Mouse (Mus musculus) heart, adult 2 months (tissue): ENCODE data around the gene Slc25a28. TPM values are rescaled to one million over a fixed set of nuclear protein-coding genes. Genes with fewer than 3 reads are reported as not detected.

Experiments used
- DNase-seq, 2 experiments: peaks; one replicate each; pipeline ENCODE4 v3.0.0; 2021
- H3K27ac ChIP-seq: fragments of 200-600 bp; 2 replicates; pipeline ENCODE4 v1.8.1; 2022
- H3K27me3 ChIP-seq: fragments of 200-500 bp; 2 replicates; pipeline ENCODE4 v1.6.1; 2012; ENCODE audit warnings: mild to moderate bottlenecking, low read length, inconsistent platforms, mixed read lengths; ENCODE audit not compliant: control insufficient read depth, insufficient read depth
- H3K36me3 ChIP-seq: fragments of 200-500 bp; 2 replicates; pipeline ENCODE4 v1.6.1; 2012; ENCODE audit warnings: low read length, inconsistent platforms; ENCODE audit not compliant: control insufficient read depth, insufficient read depth
- H3K4me1 ChIP-seq: fragments of 200-500 bp; 2 replicates; pipeline ENCODE4 v1.6.1; 2011; ENCODE audit warnings: low read length; ENCODE audit not compliant: control insufficient read depth, insufficient read depth
- H3K4me3 ChIP-seq: fragments of 200-600 bp; 2 replicates; pipeline ENCODE4 v1.8.1; 2022
- H3K79me2 ChIP-seq: fragments of 200-500 bp; replicated peaks from 2 replicates; pipeline ENCODE4 v1.6.1; 2012; ENCODE audit warnings: mild to moderate bottlenecking, inconsistent platforms, low read length, moderate library complexity, mixed read lengths; ENCODE audit not compliant: control insufficient read depth, insufficient read depth
- H3K9ac ChIP-seq: fragments of 200-500 bp; 2 replicates; pipeline ENCODE4 v1.6.1; 2012; ENCODE audit warnings: low read depth, mild to moderate bottlenecking, control low read depth, inconsistent platforms, low read length, mixed read lengths
- CTCF ChIP-seq: fragments of 200-600 bp; IDR thresholded peaks from 2 replicates; pipeline ENCODE4 v1.8.1; 2022; ENCODE audit warnings: antibody characterized with exemption, mild to moderate bottlenecking, moderate library complexity
- EP300 ChIP-seq: fragments of 200-500 bp; IDR thresholded peaks from 2 replicates; pipeline ENCODE4 v1.6.1; 2011; ENCODE audit warnings: low read depth, low read length, control low read depth; ENCODE audit not compliant: insufficient read depth
- POLR2A ChIP-seq: fragments of 200-500 bp; IDR thresholded peaks from 2 replicates; pipeline ENCODE4 v1.6.1; 2011; ENCODE audit warnings: mild to moderate bottlenecking, low read depth, low read length, control low read depth; ENCODE audit not compliant: insufficient read depth
- WGBS: fragments of 180-500 bp; shearing (Covaris S2); methylation state at CpG from one replicate; pipeline ENCODE4 v1.1.7; 2018; 5-methylcytosine and 5-hydroxymethylcytosine counted together
- intact Hi-C: fragments of 180-260 bp; cut with DNase I; formaldehyde crosslinking; loops from one replicate; pipeline ENCODE4 v1.15.1; 2025
- polyA plus RNA-seq: library from polyadenylated mRNA; depleted of rRNA; stranded (reverse); fragments of >200 nt; gene quantifications from 2 replicates; pipeline ENCODE4 v1.2.3, GENCODE M21; 2012
- total RNA-seq, 2 experiments: library from RNA; stranded (reverse); gene quantifications; 2 replicates each; pipeline ENCODE4 v1.2.3; 2021

The Slc25a28 gene
- total and polyA plus RNA-seq, 3 experiments = 23.3 to 48.3 (median 31.7) TPM

GRCm38 (mm10) chr19:43665441-43666048 lies 9.1 kb downstream of the Slc25a28 start:
- peak in 1 of 2 experiments; percentile 21 for DNase-seq
- no peaks in the 10 kb centered on the region for H3K27me3 ChIP-seq
- no peak overlapping the region for H3K27ac ChIP-seq
- no peak overlapping the region for H3K9ac ChIP-seq
- H3K4me3 ChIP-seq = no peak overlapping the region
- TF ChIP-seq POLR2A (no peak), CTCF (peak; percentile 89), EP300 (no peak)
- no peaks in the 10 kb centered on the region for H3K36me3 ChIP-seq
- H3K4me1 ChIP-seq = no peaks in the 10 kb centered on the region; the same call in none of the 2 replicates
- 69% methylated on average over 12 of the region's 12 CpGs for WGBS
- H3K79me2 ChIP-seq = peaks cover 2% of the 10 kb centered on the region
- intact Hi-C loops = no loop called here

GRCm38 (mm10) chr19:43663471-43663870 lies 11.2 kb downstream of the Slc25a28 start:
- DNase-seq = no peak
- Histone ChIP-seq H3K36me3 (no peaks in the 10 kb centered on the region), H3K79me2 (no peaks in the 10 kb centered on the region), H3K27me3 (no peaks in the 10 kb centered on the region), H3K9ac (no peak overlapping the region), H3K27ac (no peak overlapping the region), H3K4me3 (no peak overlapping the region), H3K4me1 (no peaks in the 10 kb centered on the region)
- TF ChIP-seq EP300 = no peak
- no peak for TF ChIP-seq POLR2A
- no peak for TF ChIP-seq CTCF
- intact Hi-C loops = no loop called here
- 80% methylated on average over 8 of the region's 8 CpGs for WGBS

- Histone ChIP-seq H3K27ac (no peak overlapping the region), H3K27me3 (no peaks in the 10 kb centered on the region), H3K36me3 (no peaks in the 10 kb centered on the region), H3K4me3 (no peak overlapping the region), H3K9ac (no peak overlapping the region), H3K4me1 (no peaks in the 10 kb centered on the region), H3K79me2 (no peaks in the 10 kb centered on the region)
- TF ChIP-seq EP300 (no peak), CTCF (peak; percentile 49), POLR2A (no peak)
- DNase-seq = no peak
- 58% methylated on average over 19 of the region's 19 CpGs for WGBS
- intact Hi-C loops = no loop called here
Observed at GRCm38 (mm10) chr19:43662176-43662967, 12.3 kb downstream of the Slc25a28 start.

- DNase-seq = no peak
- H3K4me3 ChIP-seq = no peak overlapping the region
- no peak overlapping the region for H3K9ac ChIP-seq
- H3K79me2 ChIP-seq = no peaks in the 10 kb centered on the region
- no peak for TF ChIP-seq CTCF
- no peak for TF ChIP-seq POLR2A
- no peak for TF ChIP-seq EP300
- H3K27ac ChIP-seq = no peak overlapping the region
- H3K4me1 ChIP-seq = no peaks in the 10 kb centered on the region
- no peaks in the 10 kb centered on the region for H3K36me3 ChIP-seq
- 79% methylated on average over 9 of the region's 9 CpGs for WGBS
- intact Hi-C loops = no loop called here
- no peaks in the 10 kb centered on the region for H3K27me3 ChIP-seq
Observed at GRCm38 (mm10) chr19:43660774-43661173, 13.9 kb downstream of the Slc25a28 start.

GRCm38 (mm10) chr19:43659632-43660031 lies 15.0 kb downstream of the Slc25a28 start:
- H3K79me2 ChIP-seq = no peaks in the 10 kb centered on the region
- H3K27ac ChIP-seq = no peak overlapping the region
- no peak overlapping the region for H3K9ac ChIP-seq
- no peaks in the 10 kb centered on the region for H3K27me3 ChIP-seq
- H3K4me1 ChIP-seq = no peaks in the 10 kb centered on the region
- no peaks in the 10 kb centered on the region for H3K36me3 ChIP-seq
- H3K4me3 ChIP-seq = no peak overlapping the region
- WGBS = 75% methylated on average over 6 of the region's 6 CpGs
- no peak for DNase-seq
- TF ChIP-seq POLR2A (no peak), EP300 (no peak), CTCF (no peak)
- intact Hi-C loops = no loop called here

GRCm38 (mm10) chr19:43655735-43656492 lies 18.8 kb downstream of the Slc25a28 start:
- no peak overlapping the region for H3K9ac ChIP-seq
- TF ChIP-seq EP300 (no peak), CTCF (peak; percentile 79), POLR2A (no peak)
- peak; percentile 52 to 65 for DNase-seq
- WGBS = 50% methylated on average over 11 of the region's 11 CpGs
- H3K36me3 ChIP-seq = no peaks in the 10 kb centered on the region
- no peaks in the 10 kb centered on the region for H3K4me1 ChIP-seq
- no peaks in the 10 kb centered on the region for H3K27me3 ChIP-seq
- no peak overlapping the region for H3K27ac ChIP-seq
- no peak overlapping the region for H3K4me3 ChIP-seq
- no peaks in the 10 kb centered on the region for H3K79me2 ChIP-seq
- intact Hi-C loops = loop anchor here (2.0 kb wide), 4 partner anchors 25 to 159 kb away; no protein-coding TSS in a partner anchor
